Mouse (Mus musculus): ENCODE measurements at regions not wholly inside any gene's neighbourhood (a gene's known extent, or its start where the extent isn't known, plus 50 kb on each side); places are given as distances from the start of the nearest gene placed in this dataset.

- DNase-seq (ENCODE audit: low spot score): peak; percentile 29
- no peak for ATAC-seq
- H3K36me3 ChIP-seq (ENCODE audit: control insufficient read depth, insufficient read depth, low read length): no peaks in the 10 kb centered on the region
- H3K27ac ChIP-seq (ENCODE audit: low read depth, low read length): no peak overlapping the region
- no peaks in the 10 kb centered on the region for H3K27me3 ChIP-seq (replicated peaks; ENCODE audit: control insufficient read depth, insufficient read depth, low read length)
- no peaks in the 10 kb centered on the region for H3K9me3 ChIP-seq (replicated peaks; ENCODE audit: control insufficient read depth, low read length)
- no peaks in the 10 kb centered on the region for H3K4me1 ChIP-seq (ENCODE audit: control insufficient read depth, insufficient read depth, low read length)
- no peak overlapping the region for H3K4me2 ChIP-seq (ENCODE audit: low read length)
- 26% methylated on average over 1 of the region's 1 CpGs for WGBS
- no peak overlapping the region for H3K4me3 ChIP-seq (ENCODE audit: low read depth, low read length)
- H3K9ac ChIP-seq (ENCODE audit: low read length): no peak overlapping the region
These were observed 374.6 kb upstream of the Slit2 start for GRCm38 (mm10) chr5:47608318-47608717.

All from forebrain, embryonic 14.5 days (tissue).